Mouse (Mus musculus): ENCODE data around the gene Gm7694.
A peak's percentile ranks its signal among the peaks of the same experiment; 100 is the strongest.

Gm7694 gene

GRCm38 (mm10) chr1:170277016-170277415 lies 29.1 kb downstream of the Gm7694 start, which contains the start of gene Sh2d1b1:
Sh2d1b1 (plus strand) TSS chr1:170277320.
- no peak for DNase-seq

- DNase-seq, result no peak
These were observed 32.9 kb downstream of the Gm7694 start for GRCm38 (mm10) chr1:170273252-170273651.

- no peak for DNase-seq
These were observed 35.4 kb downstream of the Gm7694 start for GRCm38 (mm10) chr1:170270696-170271095.

DNA sequence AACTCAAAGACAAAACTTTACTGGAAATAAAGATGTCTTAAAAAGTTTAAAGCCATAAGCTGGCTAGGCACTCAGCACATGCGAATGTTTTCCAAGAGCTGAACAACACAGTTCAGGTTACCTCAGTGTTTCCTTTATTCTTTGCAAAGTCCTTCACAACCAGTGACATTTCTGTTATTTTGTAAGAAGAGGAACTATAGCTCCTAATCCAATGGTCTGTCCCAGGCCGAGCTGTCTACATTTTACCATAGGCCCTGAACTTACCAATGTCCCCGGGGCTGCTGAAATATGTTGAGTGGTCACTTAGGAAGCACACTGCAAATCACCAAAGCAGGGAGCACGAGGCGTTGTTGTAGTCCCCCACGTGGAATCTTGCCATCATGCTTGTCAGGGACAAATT lies 35.9 kb downstream of the Gm7694 start:
- no peak for DNase-seq

- DNase-seq, result peak; percentile 94
These were observed 50.6 kb downstream of the Gm7694 start for GRCm38 (mm10) chr1:170255560-170255910.

DNA sequence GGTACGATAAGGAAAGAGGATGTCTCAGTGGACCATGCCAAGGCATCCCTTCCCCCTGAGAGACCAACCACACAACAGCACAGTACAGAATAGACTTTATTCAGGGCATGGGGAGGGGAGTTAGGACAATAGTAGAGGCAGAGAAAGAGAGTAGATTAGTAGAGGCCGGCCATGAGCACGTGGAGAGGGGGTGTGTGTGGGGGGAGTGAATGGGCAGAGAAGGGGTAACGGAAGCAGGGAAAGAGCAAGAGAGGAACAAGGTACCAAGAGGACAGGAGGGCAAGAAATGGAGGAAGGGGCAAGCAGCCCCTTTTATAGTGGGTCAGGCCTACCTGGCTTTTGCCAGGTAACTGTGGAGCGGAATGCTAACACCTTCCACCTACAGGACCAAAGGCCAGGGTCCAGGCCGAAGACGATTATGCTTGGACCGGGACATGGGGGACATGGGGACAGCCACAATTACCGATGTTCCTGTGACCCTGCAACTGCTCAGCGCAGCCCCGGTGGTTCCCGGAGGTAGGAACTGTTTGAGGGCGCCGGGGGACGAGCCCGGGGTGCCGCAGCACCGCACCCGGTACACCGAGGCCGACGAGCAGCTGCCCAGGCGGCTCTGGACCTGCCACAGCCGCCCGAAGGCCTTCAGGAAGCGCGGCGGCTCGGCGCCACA lies 51.1 kb downstream of the Gm7694 start:
- DNase-seq, result no peak
